Mouse (Mus musculus) forebrain, embryonic 14.5 days (tissue): ENCODE measurements around the gene Pank2. TPM values are rescaled to one million over a fixed set of nuclear protein-coding genes. Genes with fewer than 3 reads are reported as not detected.

Source experiments
- ATAC-seq: fragments of 200-750 bp; cut with Nextera tagmentation; 2 replicates; pipeline ENCODE4 v1.8.0; 2017; ENCODE audit warnings: mild to moderate bottlenecking, moderate library complexity
- DNase-seq: peaks from one replicate; pipeline ENCODE4 v3.0.0-alpha.2; 2015; ENCODE audit warnings: low spot score
- H3K27ac ChIP-seq: fragments of 300-500 bp; sonication (generic); 2 replicates; pipeline ENCODE4 v1.5.1; 2014; ENCODE audit warnings: low read depth, mild to moderate bottlenecking, control low read depth, low read length, moderate library complexity
- H3K27me3 ChIP-seq: fragments of 300-500 bp; sonication (generic); replicated peaks from 2 replicates; pipeline ENCODE4 v1.6.1; 2014; ENCODE audit warnings: low read length, control low read depth, mixed read lengths; ENCODE audit not compliant: control insufficient read depth, insufficient read depth
- H3K36me3 ChIP-seq: fragments of 300-500 bp; sonication (generic); 2 replicates; pipeline ENCODE4 v1.6.1; 2014; ENCODE audit warnings: low read length, control low read depth; ENCODE audit not compliant: control insufficient read depth, insufficient read depth
- H3K4me1 ChIP-seq: fragments of 300-500 bp; sonication (generic); 2 replicates; pipeline ENCODE4 v1.6.1; 2014; ENCODE audit warnings: antibody characterized with exemption, low read length, control low read depth; ENCODE audit not compliant: control insufficient read depth, insufficient read depth
- H3K4me2 ChIP-seq: fragments of 300-500 bp; sonication (generic); 2 replicates; pipeline ENCODE4 v1.6.1; 2014; ENCODE audit warnings: mild to moderate bottlenecking, control low read depth, low read length
- H3K4me3 ChIP-seq: fragments of 300-500 bp; sonication (generic); 2 replicates; pipeline ENCODE4 v1.5.1; 2014; ENCODE audit warnings: low read depth, low read length, control low read depth
- H3K9ac ChIP-seq: fragments of 300-500 bp; sonication (generic); 2 replicates; pipeline ENCODE4 v1.6.1; 2014; ENCODE audit warnings: mild to moderate bottlenecking, low read length, control low read depth, moderate library complexity
- H3K9me3 ChIP-seq: fragments of 300-500 bp; sonication (generic); replicated peaks from 2 replicates; pipeline ENCODE4 v1.6.1; 2016; ENCODE audit warnings: low read length, control low read depth, mixed read lengths; ENCODE audit not compliant: control insufficient read depth
- WGBS: fragments of 180-500 bp; shearing (Covaris S2); extraction: QIAGEN DNeasy Blood & Tissue Kit; methylation state at CpG from one replicate; pipeline ENCODE4 v1.1.7; 2014; 5-methylcytosine and 5-hydroxymethylcytosine counted together
- polyA plus RNA-seq: library from polyadenylated mRNA; unstranded; fragments of >200 nt; fragmentation: Nextera tagmentation; extraction: Ambion mirVana; gene quantifications from 2 replicates; pipeline ENCODE4 v1.2.1, GENCODE M21; 2014

Pank2 gene
- polyA plus RNA-seq, 1 experiment from 2014 or later: 29.4 TPM

DNA sequence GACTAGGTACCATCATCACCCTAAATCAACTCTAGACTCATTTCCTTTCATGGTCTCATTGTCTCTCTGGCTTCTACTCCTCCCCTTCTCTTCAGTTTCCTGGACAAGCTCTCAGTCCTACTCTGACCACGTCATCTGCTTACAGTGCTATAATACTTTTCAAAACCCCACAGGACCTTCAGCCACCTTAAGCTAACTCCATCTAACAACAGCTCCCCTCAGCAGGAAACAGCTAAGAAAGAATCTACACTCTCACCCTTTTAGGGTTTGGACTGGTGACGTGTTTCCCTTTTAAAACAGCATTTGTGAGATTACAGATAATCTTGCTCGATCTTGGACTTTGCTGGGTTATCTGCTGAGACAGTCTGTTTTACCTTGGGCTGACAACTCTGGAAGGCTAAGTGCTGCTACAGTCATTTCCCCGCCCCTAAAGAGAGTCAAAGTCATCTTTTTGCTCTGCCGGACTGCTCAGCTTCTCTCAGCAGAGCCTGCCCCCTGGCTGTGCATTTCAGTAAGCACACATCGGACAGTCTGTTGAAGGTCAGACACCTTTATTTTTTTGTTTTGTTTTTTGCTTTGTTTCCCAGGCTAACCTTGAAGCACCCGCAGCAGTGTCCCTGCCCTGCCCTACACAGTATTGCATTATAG, 8.5 kb upstream of the Pank2 start:
- H3K36me3 ChIP-seq: no peaks in the 10 kb centered on the region
- peak; percentile 59 for DNase-seq
- no peak overlapping the region for H3K9ac ChIP-seq
- H3K4me3 ChIP-seq: no peak overlapping the region
- no peaks in the 10 kb centered on the region for H3K9me3 ChIP-seq
- no peak overlapping the region for H3K27ac ChIP-seq
- no peaks in the 10 kb centered on the region for H3K27me3 ChIP-seq
- 39% methylated on average over 7 of the region's 7 CpGs for WGBS
- ATAC-seq: no peak
- no peaks in the 10 kb centered on the region for H3K4me1 ChIP-seq
- no peak overlapping the region for H3K4me2 ChIP-seq

DNA sequence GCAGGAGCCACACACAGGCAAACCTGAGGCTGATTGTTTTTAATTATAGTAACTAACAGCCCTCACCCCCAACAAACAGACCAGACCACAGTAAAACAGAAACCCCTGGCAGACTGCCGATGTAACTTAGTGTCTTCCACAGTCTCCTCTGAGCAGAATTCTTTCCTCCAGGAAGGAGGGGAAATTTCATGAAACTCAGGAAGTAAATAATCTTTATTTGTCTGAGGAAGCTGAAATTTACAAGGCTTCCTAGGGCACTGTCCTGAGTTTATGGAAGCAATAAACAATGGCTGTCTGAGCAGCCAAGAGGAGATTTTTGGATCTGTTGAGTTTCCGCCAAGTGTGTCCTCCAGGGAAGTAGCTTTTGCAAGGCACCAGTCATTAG, 8.0 kb upstream of the Pank2 start:
- no peak for ATAC-seq
- Histone ChIP-seq H3K27ac (no peak overlapping the region), H3K4me2 (no peak overlapping the region), H3K27me3 (no peaks in the 10 kb centered on the region), H3K9me3 (no peaks in the 10 kb centered on the region), H3K9ac (no peak overlapping the region), H3K36me3 (no peaks in the 10 kb centered on the region), H3K4me1 (no peaks in the 10 kb centered on the region), H3K4me3 (no peak overlapping the region)
- DNase-seq: no peak
- WGBS: 79% methylated on average over 2 of the region's 2 CpGs

DNA sequence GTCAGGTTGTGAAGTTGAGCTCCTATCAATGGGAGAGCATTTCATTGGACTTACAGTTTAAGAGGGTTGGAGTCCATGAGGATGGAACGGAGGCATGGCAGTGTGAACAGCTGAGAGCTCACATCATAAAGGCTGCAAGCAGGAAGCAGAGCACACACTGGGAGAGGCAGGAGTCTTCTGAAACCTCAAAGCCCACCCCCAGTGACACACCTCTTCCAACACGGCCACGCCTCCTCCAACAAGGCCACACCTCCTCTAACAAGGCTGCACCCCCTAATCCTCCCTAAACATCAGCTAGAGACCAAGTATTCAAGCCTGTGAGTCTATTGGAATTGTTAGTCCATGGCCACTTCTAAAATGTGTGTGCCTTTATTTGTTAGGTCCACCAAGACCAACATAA, 6.6 kb upstream of the Pank2 start:
- H3K9me3 ChIP-seq: no peaks in the 10 kb centered on the region
- H3K4me3 ChIP-seq: no peak overlapping the region
- H3K4me2 ChIP-seq: no peak overlapping the region
- DNase-seq (no peak), ATAC-seq (no peak)
- no peaks in the 10 kb centered on the region for H3K4me1 ChIP-seq
- 54% methylated on average over 3 of the region's 3 CpGs for WGBS
- no peaks in the 10 kb centered on the region for H3K27me3 ChIP-seq
- H3K27ac ChIP-seq: no peak overlapping the region
- H3K9ac ChIP-seq: no peak overlapping the region
- no peaks in the 10 kb centered on the region for H3K36me3 ChIP-seq

DNA sequence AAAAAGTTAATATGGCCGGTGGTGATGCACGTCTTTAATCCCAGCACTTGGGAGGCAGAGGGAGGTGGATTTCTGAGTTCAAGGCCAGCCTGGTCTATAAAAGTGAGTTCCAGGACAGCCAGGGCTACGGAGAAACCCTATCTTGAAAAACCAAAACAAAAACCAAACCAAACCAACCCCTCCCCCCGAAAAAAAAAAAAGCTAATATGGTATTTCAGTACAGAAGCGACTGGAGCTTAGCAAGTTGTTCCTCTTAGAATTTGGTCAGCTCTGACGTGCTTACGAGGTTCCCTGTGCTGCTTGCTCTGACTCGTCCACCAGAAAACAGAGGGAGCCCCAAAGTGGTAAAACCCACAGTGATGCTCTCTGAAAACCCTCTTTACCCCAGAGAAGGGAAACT, 3.6 kb upstream of the Pank2 start:
- ATAC-seq (no peak), DNase-seq (no peak)
- Histone ChIP-seq H3K9ac (no peak overlapping the region), H3K36me3 (no peaks in the 10 kb centered on the region), H3K9me3 (no peaks in the 10 kb centered on the region), H3K4me2 (no peak overlapping the region), H3K4me1 (peaks cover 5% of the 10 kb centered on the region; the same call in 1 of the 2 replicates), H3K27me3 (no peaks in the 10 kb centered on the region), H3K27ac (no peak overlapping the region), H3K4me3 (no peak overlapping the region)
- 82% methylated on average over 8 of the region's 8 CpGs for WGBS

DNA sequence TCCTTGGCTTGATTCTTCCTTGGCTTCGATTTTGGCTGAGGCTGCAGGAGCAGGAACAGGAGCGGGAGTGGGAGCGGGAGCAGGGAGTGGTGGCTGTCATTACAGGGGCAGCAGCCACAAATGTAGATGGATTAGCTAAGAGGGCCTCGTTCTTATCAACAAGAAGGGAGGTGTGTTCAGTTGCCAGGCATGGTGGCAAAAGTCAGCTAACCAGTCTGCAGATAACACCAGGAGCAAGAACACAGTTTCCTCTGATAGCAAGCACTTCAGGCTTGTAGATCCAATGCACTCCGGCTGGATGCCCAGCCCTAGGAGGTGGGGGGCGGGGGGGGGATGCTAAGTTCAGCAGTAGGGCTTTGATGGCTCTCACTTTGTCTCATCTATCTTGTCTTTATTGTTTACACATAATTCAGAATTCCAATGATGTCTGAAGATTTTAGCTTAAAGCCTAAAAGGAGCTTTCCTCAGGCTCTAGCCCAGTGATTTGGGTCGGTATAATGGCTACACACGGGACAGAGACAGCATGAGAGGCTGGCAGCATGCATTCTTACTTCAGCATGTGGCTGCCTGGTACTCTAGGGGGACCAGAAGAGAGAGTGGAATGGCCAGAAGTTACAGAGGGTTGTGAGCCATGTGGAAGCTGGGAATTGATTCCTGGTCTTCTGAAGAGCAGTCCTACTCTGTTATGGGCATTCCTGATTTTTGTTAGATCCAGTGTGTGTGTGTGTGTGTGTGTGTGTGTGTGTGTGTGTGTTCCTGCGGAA, 1.6 kb upstream of the Pank2 start:
- H3K4me3 ChIP-seq: no peak overlapping the region
- H3K4me2 ChIP-seq: no peak overlapping the region; the same call in 1 of the 2 replicates
- WGBS: 62% methylated on average over 9 of the region's 9 CpGs
- ATAC-seq (no peak), DNase-seq (no peak)
- H3K9ac ChIP-seq: peak overlapping the region; percentile 93; the same call in 1 of the 2 replicates
- H3K27ac ChIP-seq: no peak overlapping the region
- peaks cover 2% of the 10 kb centered on the region; the same call in 1 of the 2 replicates for H3K36me3 ChIP-seq
- H3K27me3 ChIP-seq: no peaks in the 10 kb centered on the region
- H3K4me1 ChIP-seq: peaks cover 17% of the 10 kb centered on the region
- H3K9me3 ChIP-seq: no peaks in the 10 kb centered on the region

DNA sequence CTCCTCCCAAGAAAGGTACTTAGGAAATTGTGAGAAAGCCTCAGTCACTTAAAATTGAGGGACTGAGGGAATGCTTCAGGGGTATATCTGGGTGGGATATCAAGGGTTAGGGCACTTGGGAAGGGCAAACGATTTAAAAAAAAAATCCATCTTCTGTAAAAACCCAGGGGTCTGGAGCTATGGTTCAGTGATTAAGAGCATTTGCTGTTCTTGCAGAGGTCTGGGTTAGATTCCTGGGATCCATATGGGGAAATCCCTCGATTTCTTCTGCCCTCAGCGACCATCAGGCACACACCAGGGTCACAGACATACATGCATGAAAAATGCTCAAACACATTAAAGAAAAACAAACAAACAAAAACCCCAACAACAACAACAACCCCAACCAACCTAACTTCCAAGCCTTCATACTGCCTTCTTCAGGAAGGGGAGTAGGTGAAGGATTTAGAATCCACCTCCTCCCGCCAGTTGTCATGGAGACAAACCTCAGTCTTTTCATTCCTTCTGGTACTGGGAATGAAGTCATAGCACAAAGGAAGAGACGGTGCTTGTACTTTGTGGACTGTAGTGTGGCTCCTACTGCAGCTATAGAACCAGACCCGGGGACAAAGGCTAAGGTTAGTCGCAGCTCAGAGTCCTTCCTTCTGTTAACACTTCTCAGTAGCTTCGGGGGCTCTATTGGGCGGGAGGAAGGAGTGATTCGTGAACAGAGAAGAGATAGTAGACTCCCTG, 648 bp upstream of the Pank2 start:
- Histone ChIP-seq H3K27me3 (no peaks in the 10 kb centered on the region), H3K4me2 (peak overlapping the region; percentile 49), H3K36me3 (peaks cover 2% of the 10 kb centered on the region; the same call in 1 of the 2 replicates), H3K27ac (peak overlapping the region; percentile 98), H3K9ac (peak overlapping the region; percentile 93), H3K4me1 (peaks cover 17% of the 10 kb centered on the region), H3K4me3 (peak overlapping the region; percentile 80), H3K9me3 (no peaks in the 10 kb centered on the region)
- DNase-seq (peak; percentile 89), ATAC-seq (peak; percentile 78)
- 2% methylated on average over 10 of the region's 10 CpGs for WGBS

DNA sequence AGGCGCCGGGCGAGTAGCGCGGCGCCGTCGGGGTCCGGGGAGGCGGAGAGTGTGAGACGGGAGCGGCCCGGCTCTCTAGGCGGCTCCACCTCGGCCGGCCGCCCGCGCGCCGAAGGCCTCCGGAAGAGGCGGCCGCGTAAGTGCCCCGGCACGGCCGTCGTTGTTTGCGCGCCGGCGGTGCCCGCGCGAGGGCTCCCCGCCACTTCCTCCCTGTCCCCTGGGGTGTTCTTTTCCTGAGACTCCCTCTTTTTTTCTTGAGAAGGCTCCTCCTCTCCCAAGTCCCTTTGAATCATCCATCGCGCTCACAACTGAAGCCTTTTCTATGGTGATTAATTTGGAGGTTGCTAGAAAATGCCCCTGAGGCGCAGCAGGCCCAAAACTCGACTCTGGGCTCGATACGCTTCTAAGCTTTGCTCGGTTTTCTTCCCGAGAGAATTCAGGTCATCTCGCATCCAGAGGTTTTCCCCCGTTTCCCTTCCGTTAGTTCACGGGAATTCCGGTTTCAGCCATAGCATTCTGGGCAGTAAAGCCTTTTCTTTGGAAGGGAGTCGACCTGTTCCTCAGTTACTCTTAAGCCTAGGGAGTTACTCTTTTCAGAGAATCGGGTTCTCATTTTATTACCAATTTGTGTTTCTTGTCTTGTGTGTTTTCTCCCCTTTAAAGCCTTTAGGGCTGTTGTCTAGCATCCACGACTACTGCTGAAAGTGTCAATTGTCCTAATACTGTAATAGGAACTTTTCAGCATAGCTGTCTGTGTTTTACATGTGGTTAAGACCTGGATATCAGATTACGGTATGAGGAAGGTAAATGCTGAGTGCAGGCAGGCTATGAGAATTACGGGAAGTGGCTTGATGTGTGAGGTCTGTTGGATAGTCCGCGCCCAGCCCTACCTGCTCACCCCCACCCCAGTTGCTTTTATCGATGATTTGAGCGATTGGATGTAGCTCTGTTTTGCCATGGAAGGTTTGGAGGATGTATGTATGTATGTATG, 680 bp downstream of the Pank2 start:
- Histone ChIP-seq H3K27me3 (no peaks in the 10 kb centered on the region), H3K4me3 (peak overlapping the region; percentile 80), H3K4me1 (peaks cover 17% of the 10 kb centered on the region), H3K36me3 (peaks cover 2% of the 10 kb centered on the region; the same call in 1 of the 2 replicates), H3K4me2 (peak overlapping the region; percentile 81), H3K9me3 (no peaks in the 10 kb centered on the region), H3K27ac (peak overlapping the region; percentile 98), H3K9ac (peak overlapping the region; percentile 93)
- ATAC-seq (peak; percentile 78), DNase-seq (peak; percentile 65)
- under 1% methylated on average over 50 of the region's 59 CpGs for WGBS

DNA sequence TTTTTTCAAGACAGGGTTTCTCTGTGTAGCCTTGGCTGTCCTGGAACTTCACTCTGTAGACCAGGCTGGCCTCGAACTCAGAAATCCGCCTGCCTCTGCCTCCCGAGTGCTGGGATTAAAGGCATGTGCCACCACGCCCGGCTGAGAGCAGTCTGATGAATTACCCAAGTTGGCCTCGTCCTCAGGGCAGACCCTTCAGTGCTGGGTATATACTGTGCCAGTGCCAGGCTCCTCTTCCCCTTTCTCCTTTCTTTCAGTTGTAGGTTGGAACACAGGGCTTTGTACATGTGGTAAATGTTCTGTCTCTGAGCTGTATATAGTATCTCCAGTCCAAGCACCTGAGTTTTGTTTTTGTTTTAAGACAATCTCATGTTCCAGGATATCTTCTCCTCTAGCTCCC, 1.7 kb downstream of the Pank2 start:
- WGBS: 60% methylated on average over 6 of the region's 6 CpGs
- Histone ChIP-seq H3K36me3 (peaks cover 2% of the 10 kb centered on the region; the same call in 1 of the 2 replicates), H3K27me3 (no peaks in the 10 kb centered on the region), H3K9me3 (no peaks in the 10 kb centered on the region), H3K9ac (no peak overlapping the region; the same call in 1 of the 2 replicates), H3K4me2 (peak overlapping the region; percentile 81), H3K4me3 (peak overlapping the region; percentile 80), H3K27ac (no peak overlapping the region), H3K4me1 (peaks cover 17% of the 10 kb centered on the region)
- ATAC-seq (no peak), DNase-seq (no peak)
